Mouse (Mus musculus) E14TG2a.4 (cell line): ENCODE measurements at regions not wholly inside any gene's neighbourhood (a gene's known extent, or its start where the extent isn't known, plus 50 kb on each side); places are given as distances from the start of the nearest gene placed in this dataset.

Source experiments
- CTCF ChIP-seq: conservative IDR thresholded peaks from 2 replicates; pipeline ENCODE4 v1.5.1; 2014; ENCODE audit warnings: low read length
- NANOG ChIP-seq: IDR thresholded peaks from 2 replicates; pipeline ENCODE4 v1.6.1; 2014; ENCODE audit warnings: borderline replicate concordance, low read length, mixed read lengths
- POU5F1 ChIP-seq: IDR thresholded peaks from 2 replicates; pipeline ENCODE4 v1.6.1; 2014; ENCODE audit warnings: low read length, borderline replicate concordance

- no peak for TF ChIP-seq CTCF
- TF ChIP-seq POU5F1, result no peak
- no peak for TF ChIP-seq NANOG
Measured at GRCm38 (mm10) chr8:50310308-50310707, 1466.6 kb upstream of the Tenm3 start.
